Mouse (Mus musculus): Measurements from ENCODE around the gene Ptpa. TPM values are rescaled to one million over a fixed set of nuclear protein-coding genes. Genes with fewer than 3 reads are reported as not detected.
A peak's percentile ranks its signal among the peaks of the same experiment; 100 is the strongest.

Ptpa gene
- polyA plus RNA-seq, 1 experiment from 2014 or later, result 86.7 TPM

DNA sequence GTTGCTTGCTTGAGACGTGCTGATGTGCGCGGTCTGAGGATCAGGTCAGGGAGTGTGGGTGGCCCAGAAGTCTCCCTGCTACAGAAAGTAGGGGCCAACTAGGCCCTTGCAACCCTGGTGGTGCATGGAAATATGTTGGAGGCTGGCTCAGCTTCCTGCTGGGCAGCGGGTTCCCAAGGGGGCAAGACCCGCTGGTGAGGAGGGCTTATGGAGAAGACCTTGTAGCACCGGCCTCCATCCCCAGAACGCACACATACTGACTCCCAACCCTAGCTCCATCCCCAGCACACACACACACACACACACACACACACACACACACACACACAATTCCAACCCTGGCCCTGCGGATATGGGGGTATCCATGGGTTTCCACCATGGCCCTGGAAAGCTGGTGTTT, 55.2 kb downstream of the Ptpa start:
- Histone ChIP-seq H3K9ac (replicated peaks; ENCODE audit: low read length) (peak overlapping the region; percentile 90; the same call in 1 of the 2 replicates), H3K4me3 (replicated peaks; ENCODE audit: low read depth, low read length) (peak overlapping the region; percentile 70), H3K4me2 (ENCODE audit: low read length) (peak overlapping the region; percentile 98), H3K27me3 (ENCODE audit: control insufficient read depth, insufficient read depth, low read length) (no peaks in the 10 kb centered on the region), H3K27ac (replicated peaks; ENCODE audit: low read depth, low read length) (peak overlapping the region; percentile 87; the same call in 1 of the 2 replicates), H3K36me3 (ENCODE audit: control insufficient read depth, insufficient read depth, low read length) (no peaks in the 10 kb centered on the region), H3K9me3 (ENCODE audit: control insufficient read depth, low read length) (no peaks in the 10 kb centered on the region), H3K4me1 (ENCODE audit: control insufficient read depth, insufficient read depth, low read length) (peaks cover 32% of the 10 kb centered on the region)
- 3% methylated on average over 8 of the region's 8 CpGs for WGBS
- peak; percentile 26 for DNase-seq
- ATAC-seq (ENCODE audit: low FRiP score, low TSS enrichment), result no peak

DNA sequence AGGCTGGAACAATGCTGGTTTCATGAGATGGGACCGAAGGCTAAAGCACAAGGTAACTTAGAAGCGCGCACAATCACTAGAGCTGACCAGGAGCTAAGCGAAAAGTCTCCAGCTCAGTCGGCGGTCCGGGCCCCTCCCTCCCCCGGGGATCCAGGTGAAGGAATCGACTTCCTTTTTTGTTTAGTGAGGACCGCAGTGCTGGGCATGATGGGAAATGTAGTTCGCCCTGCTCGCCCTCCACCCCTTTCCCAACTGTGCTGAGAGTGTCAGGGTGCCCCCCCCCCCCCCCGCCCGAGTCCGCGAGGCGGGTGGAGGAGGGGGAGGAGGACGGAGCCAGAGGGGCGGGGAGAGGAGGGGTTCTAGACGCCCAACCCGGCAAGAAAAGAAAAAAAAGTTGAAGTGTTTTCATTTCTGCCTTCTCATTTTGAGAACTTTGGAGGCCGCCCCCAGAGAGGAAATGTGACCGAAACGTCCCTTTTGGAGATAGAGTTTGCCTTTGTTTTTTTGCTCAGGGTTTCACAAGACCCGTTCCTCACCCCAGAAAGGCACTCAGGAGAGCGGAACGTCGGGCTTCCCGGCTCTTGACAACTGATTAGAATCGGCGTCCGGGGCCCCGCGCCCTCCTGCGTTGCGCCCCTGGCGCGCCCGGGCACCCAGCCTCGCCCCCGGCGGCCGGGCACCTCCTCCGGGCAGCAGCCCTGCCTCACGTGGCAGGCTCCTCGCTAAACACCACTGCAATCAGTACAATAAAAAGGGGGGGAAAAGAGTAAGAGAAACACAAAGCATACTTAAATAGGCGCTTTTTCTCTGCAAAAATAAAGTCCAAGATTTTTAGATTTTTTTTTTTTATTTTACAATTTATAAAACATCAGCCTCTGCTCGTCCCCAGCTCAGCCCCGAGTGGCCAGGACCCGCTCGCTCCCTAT, 56.2 kb downstream of the Ptpa start:
- Histone ChIP-seq H3K27me3 (ENCODE audit: control insufficient read depth, insufficient read depth, low read length) (no peaks in the 10 kb centered on the region), H3K27ac (replicated peaks; ENCODE audit: low read depth, low read length) (peak overlapping the region; percentile 87), H3K4me3 (replicated peaks; ENCODE audit: low read depth, low read length) (peak overlapping the region; percentile 70), H3K4me1 (ENCODE audit: control insufficient read depth, insufficient read depth, low read length) (peaks cover 32% of the 10 kb centered on the region), H3K9ac (replicated peaks; ENCODE audit: low read length) (peak overlapping the region; percentile 90), H3K9me3 (ENCODE audit: control insufficient read depth, low read length) (no peaks in the 10 kb centered on the region), H3K36me3 (ENCODE audit: control insufficient read depth, insufficient read depth, low read length) (no peaks in the 10 kb centered on the region), H3K4me2 (ENCODE audit: low read length) (peak overlapping the region; percentile 98)
- peak; percentile 82 for DNase-seq
- WGBS, result under 1% methylated on average over 45 of the region's 51 CpGs
- no peak for ATAC-seq (ENCODE audit: low FRiP score, low TSS enrichment)

DNA sequence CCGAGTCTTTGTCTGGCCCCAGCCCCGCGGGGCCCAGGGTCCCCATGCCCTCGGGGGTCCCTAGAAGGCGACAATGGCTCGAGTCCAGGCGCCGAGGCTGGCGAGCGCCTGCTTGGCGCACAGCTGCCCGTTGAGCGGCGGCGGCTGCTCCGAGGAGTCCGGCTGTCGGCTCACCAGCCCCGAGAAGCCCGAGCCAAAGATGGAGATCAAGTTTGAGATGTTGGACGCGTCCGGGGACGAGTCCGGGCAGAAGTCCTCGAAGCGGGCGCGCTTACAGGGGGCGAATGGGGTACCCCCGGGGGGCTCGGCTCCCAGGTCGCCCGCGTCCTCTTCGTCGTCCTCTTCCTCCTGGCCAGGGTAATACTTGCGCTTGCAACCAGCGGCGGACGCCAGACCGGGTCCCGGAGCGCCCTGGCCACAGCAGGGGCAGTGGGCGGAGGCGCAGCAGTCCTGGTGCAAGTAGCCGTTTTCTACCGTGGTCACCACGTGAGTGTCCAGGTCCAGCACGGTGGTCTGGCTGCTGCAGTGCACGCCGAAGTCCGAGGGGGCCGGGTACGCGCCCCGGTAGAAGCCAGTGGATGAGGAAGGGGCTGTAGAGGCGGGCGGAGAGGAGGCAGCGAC, 57.0 kb downstream of the Ptpa start:
- DNase-seq (peak; percentile 70), ATAC-seq (ENCODE audit: low FRiP score, low TSS enrichment) (no peak)
- peak overlapping the region; percentile 87 for H3K27ac ChIP-seq (replicated peaks; ENCODE audit: low read depth, low read length)
- WGBS, result under 1% methylated on average over 60 of the region's 60 CpGs
- H3K27me3 ChIP-seq (ENCODE audit: control insufficient read depth, insufficient read depth, low read length), result no peaks in the 10 kb centered on the region
- H3K9me3 ChIP-seq (ENCODE audit: control insufficient read depth, low read length), result no peaks in the 10 kb centered on the region
- peak overlapping the region; percentile 90 for H3K9ac ChIP-seq (replicated peaks; ENCODE audit: low read length)
- H3K4me3 ChIP-seq (replicated peaks; ENCODE audit: low read depth, low read length), result peak overlapping the region; percentile 70
- peak overlapping the region; percentile 98 for H3K4me2 ChIP-seq (ENCODE audit: low read length)
- no peaks in the 10 kb centered on the region for H3K36me3 ChIP-seq (ENCODE audit: control insufficient read depth, insufficient read depth, low read length)
- peaks cover 32% of the 10 kb centered on the region for H3K4me1 ChIP-seq (ENCODE audit: control insufficient read depth, insufficient read depth, low read length)

DNA sequence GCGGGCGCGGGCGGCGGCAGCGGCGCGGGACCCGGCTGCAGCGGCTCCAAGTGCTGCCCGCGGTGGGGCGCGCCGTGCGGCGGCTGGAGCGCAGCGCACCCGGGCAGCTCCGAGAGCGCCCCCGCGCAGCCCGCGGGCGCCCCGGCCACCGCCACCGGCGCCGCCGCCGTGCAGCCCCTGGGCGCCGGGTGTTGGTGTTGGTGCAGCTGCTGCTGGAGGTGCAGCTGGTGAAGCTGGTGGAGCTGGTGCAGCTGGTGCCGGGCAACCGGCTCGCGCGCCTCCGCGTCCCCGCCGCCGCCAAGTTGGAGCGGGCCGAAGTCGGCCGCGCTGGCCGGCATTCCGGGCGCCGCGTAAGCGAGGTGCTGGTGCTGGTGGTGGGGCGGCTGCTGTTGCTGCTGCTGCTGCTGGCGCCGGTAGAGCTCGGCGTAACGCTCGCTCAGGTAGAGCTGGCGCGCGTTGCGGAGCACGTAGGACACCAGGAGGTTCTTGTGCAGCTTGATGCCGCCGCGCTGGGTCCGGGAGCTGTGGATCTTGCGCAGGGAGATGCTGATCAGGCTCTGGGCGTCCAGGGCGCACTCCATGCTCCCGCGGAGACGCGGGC, 57.7 kb downstream of the Ptpa start:
- WGBS, result under 1% methylated on average over 80 of the region's 80 CpGs

DNA sequence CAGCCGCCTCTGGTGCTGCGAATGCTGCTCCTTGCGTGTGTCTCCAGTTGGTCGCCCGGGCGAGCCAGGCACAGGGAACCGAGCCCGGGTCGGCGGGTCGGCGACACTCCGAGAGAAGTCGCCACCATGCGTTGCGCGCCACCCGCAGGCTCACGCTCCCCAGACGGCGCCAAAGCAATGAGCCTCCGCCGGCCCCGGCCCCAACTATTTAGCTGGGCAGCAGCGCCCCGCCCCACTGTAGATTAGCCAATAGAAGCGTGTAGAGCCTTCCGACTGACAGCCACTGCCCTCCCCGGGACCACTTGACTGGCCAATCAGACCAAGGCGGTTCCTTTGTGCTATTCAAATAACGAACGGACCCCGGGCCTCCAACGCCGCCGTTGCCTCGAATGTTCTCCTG, 58.2 kb downstream of the Ptpa start, which contains the start of gene Ier5l:
Gene Ier5l (minus strand): TSS at position 181 of the 400 bp plus-strand sequence.
- no peaks in the 10 kb centered on the region for H3K36me3 ChIP-seq (ENCODE audit: control insufficient read depth, insufficient read depth, low read length)
- peaks cover 25% of the 10 kb centered on the region for H3K4me1 ChIP-seq (ENCODE audit: control insufficient read depth, insufficient read depth, low read length)
- DNase-seq, result peak; percentile 97
- peak; percentile 90 for ATAC-seq (ENCODE audit: low FRiP score, low TSS enrichment)
- under 1% methylated on average over 37 of the region's 37 CpGs for WGBS
- H3K4me2 ChIP-seq (ENCODE audit: low read length), result peak within 1 kb of the TSS; percentile 98
- peak within 1 kb of the TSS; percentile 87 for H3K27ac ChIP-seq (replicated peaks; ENCODE audit: low read depth, low read length)
- peak within 1 kb of the TSS; percentile 70 for H3K4me3 ChIP-seq (replicated peaks; ENCODE audit: low read depth, low read length)
- H3K9me3 ChIP-seq (ENCODE audit: control insufficient read depth, low read length), result no peaks in the 10 kb centered on the region
- no peaks in the 10 kb centered on the region for H3K27me3 ChIP-seq (ENCODE audit: control insufficient read depth, insufficient read depth, low read length)
- H3K9ac ChIP-seq (replicated peaks; ENCODE audit: low read length), result peak within 1 kb of the TSS; percentile 90

More for the DNA sequence above, 57.7 kb downstream of the Ptpa start:
- H3K4me3 ChIP-seq (replicated peaks; ENCODE audit: low read depth, low read length), result peak overlapping the region; percentile 70
- H3K36me3 ChIP-seq (ENCODE audit: control insufficient read depth, insufficient read depth, low read length), result no peaks in the 10 kb centered on the region
- H3K27ac ChIP-seq (replicated peaks; ENCODE audit: low read depth, low read length), result peak overlapping the region; percentile 87
- no peaks in the 10 kb centered on the region for H3K9me3 ChIP-seq (ENCODE audit: control insufficient read depth, low read length)
- no peaks in the 10 kb centered on the region for H3K27me3 ChIP-seq (ENCODE audit: control insufficient read depth, insufficient read depth, low read length)
- ATAC-seq (ENCODE audit: low FRiP score, low TSS enrichment) (peak; percentile 39), DNase-seq (peak; percentile 75)
- peak overlapping the region; percentile 98 for H3K4me2 ChIP-seq (ENCODE audit: low read length)
- H3K9ac ChIP-seq (replicated peaks; ENCODE audit: low read length), result peak overlapping the region; percentile 90
- H3K4me1 ChIP-seq (ENCODE audit: control insufficient read depth, insufficient read depth, low read length), result peaks cover 30% of the 10 kb centered on the region

DNA sequence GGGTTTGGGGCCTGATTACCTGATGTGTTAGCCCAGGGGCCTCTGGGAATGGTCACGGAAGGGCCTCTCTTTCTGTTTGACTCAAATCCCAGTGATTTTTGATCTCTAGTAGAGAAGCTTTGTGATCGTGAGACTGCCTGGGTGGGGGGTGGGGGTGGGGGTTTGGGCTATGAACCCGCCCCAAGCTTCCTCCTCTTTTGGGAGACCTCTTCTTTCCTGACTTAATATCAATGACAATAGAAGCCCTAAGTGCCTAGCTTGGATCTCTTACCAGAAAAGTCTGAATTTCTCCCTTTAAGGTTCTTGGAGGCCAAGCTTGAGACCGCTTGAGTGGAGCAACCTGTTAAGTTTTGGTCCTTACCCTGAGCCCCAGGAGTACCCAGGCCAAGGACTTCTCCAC, 58.9 kb downstream of the Ptpa start:
- no peak overlapping the region for H3K27ac ChIP-seq (replicated peaks; ENCODE audit: low read depth, low read length)
- peaks cover 21% of the 10 kb centered on the region for H3K4me1 ChIP-seq (ENCODE audit: control insufficient read depth, insufficient read depth, low read length)
- H3K27me3 ChIP-seq (ENCODE audit: control insufficient read depth, insufficient read depth, low read length), result no peaks in the 10 kb centered on the region
- H3K9ac ChIP-seq (replicated peaks; ENCODE audit: low read length), result 0 out of 2 replicates have a peak overlapping the region, but pooled peaks have one; percentile 31
- no peaks in the 10 kb centered on the region for H3K36me3 ChIP-seq (ENCODE audit: control insufficient read depth, insufficient read depth, low read length)
- peak overlapping the region; percentile 98 for H3K4me2 ChIP-seq (ENCODE audit: low read length)
- WGBS, result 21% methylated on average over 4 of the region's 4 CpGs
- no peaks in the 10 kb centered on the region for H3K9me3 ChIP-seq (ENCODE audit: control insufficient read depth, low read length)
- DNase-seq (no peak), ATAC-seq (ENCODE audit: low FRiP score, low TSS enrichment) (no peak)
- peak overlapping the region; percentile 70; the same call in 1 of the 2 replicates for H3K4me3 ChIP-seq (replicated peaks; ENCODE audit: low read depth, low read length)

DNA sequence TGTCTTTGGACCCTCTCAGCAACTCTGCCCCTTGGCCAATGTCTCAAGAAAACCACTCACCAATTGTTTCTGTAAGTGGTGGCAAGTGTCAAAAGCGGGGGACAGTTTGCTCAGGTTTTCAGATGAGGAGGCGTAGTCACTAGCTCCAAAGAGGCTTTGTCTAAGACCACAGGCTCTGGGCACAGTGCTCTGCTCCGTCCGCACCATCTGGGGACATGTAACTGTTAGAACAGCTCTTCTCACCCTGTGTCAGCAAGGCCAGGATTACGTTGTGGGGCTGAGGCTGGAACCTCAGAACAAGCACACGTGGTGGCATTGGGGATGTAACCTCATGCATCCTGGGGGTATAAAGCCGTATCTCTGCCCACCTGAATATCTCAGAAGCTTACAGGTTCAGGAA, 59.6 kb downstream of the Ptpa start:
- no peak overlapping the region for H3K4me3 ChIP-seq (replicated peaks; ENCODE audit: low read depth, low read length)
- peaks cover 16% of the 10 kb centered on the region for H3K4me1 ChIP-seq (ENCODE audit: control insufficient read depth, insufficient read depth, low read length)
- 81% methylated on average over 7 of the region's 7 CpGs for whole genome bisulfite sequencing
- no peak overlapping the region for H3K4me2 ChIP-seq (ENCODE audit: low read length)
- ATAC-seq (ENCODE audit: low FRiP score, low TSS enrichment), result no peak
- DNase-seq, result no peak
- no peaks in the 10 kb centered on the region for H3K27me3 ChIP-seq (ENCODE audit: control insufficient read depth, insufficient read depth, low read length)
- no peak overlapping the region for H3K9ac ChIP-seq (replicated peaks; ENCODE audit: low read length)
- no peak overlapping the region for H3K27ac ChIP-seq (replicated peaks; ENCODE audit: low read depth, low read length)
- H3K9me3 ChIP-seq (ENCODE audit: control insufficient read depth, low read length), result no peaks in the 10 kb centered on the region
- H3K36me3 ChIP-seq (ENCODE audit: control insufficient read depth, insufficient read depth, low read length), result no peaks in the 10 kb centered on the region

DNA sequence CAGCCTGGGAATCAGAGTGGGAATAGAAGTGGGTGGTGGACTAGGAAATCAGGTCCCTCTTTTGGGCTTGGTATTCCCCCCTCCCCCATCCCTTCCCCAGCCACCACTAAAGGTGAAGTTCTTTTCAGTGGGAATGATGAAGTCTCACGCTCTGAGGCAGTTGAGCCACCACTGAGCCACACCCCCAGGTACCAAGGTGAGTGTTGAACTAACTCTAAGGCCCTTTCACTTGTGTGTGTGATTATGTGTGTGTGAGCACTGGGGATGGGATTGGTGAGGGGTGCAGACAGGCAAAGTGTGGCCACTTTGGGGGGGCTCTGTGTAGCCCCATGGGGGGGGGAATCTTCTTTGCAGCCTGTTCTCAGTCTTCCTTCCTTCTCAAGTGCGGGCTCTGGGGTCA, 60.4 kb downstream of the Ptpa start:
- 76% methylated on average over 2 of the region's 2 CpGs for WGBS
- H3K27me3 ChIP-seq (ENCODE audit: control insufficient read depth, insufficient read depth, low read length), result no peaks in the 10 kb centered on the region
- no peak for ATAC-seq (ENCODE audit: low FRiP score, low TSS enrichment)

More for the DNA sequence above, 60.4 kb downstream of the Ptpa start:
- DNase-seq, result no peak
- Histone ChIP-seq H3K4me2 (ENCODE audit: low read length) (no peak overlapping the region), H3K9ac (replicated peaks; ENCODE audit: low read length) (no peak overlapping the region), H3K9me3 (ENCODE audit: control insufficient read depth, low read length) (no peaks in the 10 kb centered on the region), H3K36me3 (ENCODE audit: control insufficient read depth, insufficient read depth, low read length) (no peaks in the 10 kb centered on the region), H3K4me1 (ENCODE audit: control insufficient read depth, insufficient read depth, low read length) (peaks cover 12% of the 10 kb centered on the region), H3K4me3 (replicated peaks; ENCODE audit: low read depth, low read length) (no peak overlapping the region), H3K27ac (replicated peaks; ENCODE audit: low read depth, low read length) (no peak overlapping the region)

All from midbrain, embryonic 14.5 days (tissue).